Mouse (Mus musculus): ENCODE results near the gene Cdk18.
"Not testable (repeated sequence)": the region's sequence is repeated elsewhere in the genome, so short reads cannot be mapped to it uniquely, and the experiment has no call there.

Gene Cdk18

GRCm38 (mm10) chr1:132139416-132139864, at the start of gene Cdk18:
TSS of gene Cdk18 (minus strand) at chr1:132139684.
- DNase-seq, result no peak

- DNase-seq, result no peak
Observed at GRCm38 (mm10) chr1:132189231-132189630, 49.7 kb upstream of the Cdk18 start.

- no peak for DNase-seq
Observed at GRCm38 (mm10) chr1:132188442-132189066, 49.1 kb upstream of the Cdk18 start.

DNA sequence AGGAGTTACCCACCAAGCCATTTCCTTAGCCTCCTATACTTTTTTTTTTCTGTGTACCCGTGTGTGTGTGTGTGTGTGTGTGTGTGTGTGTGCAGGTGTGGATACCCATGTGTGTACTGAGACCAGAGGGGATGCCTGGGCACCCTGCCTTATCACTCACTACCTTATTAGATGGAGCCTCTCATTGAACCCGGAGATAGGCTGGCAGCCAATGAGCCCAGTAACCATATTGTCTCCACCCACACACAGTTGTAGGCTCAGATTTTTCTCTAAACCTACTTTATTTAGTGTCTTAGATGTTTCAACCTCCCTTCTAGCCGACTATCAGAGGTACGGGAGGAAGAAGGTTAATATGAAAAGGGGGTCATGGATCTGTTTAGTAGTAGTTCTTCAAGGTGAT, 46.8 kb upstream of the Cdk18 start:
- DNase-seq, result no peak

GRCm38 (mm10) chr1:132171619-132172018, 32.1 kb upstream of the Cdk18 start:
- no peak for DNase-seq

GRCm38 (mm10) chr1:132170698-132171097, 31.2 kb upstream of the Cdk18 start:
- DNase-seq, result no peak

GRCm38 (mm10) chr1:132168115-132168767, 28.8 kb upstream of the Cdk18 start:
- peak; percentile 18 for DNase-seq

DNA sequence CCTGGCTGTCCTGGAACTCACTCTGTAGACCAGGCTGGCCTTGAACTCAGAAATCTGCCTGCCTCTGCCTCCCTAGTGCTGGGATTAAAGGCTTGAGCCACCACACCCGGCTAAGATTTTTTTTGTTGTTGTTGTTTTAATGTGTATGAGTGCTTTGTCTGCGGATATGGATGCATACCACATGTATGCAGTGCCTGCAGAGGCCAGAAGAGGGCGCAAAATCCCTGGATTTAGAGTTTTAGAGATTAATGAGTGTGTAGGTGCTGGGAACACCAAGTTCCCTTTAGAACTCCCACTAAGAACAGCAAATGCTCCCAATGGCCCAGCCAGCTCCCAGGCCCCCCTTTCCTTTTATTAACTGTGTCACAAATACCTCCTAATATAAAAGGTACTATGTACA, 26.4 kb upstream of the Cdk18 start:
- DNase-seq, result peak; percentile 48

DNA sequence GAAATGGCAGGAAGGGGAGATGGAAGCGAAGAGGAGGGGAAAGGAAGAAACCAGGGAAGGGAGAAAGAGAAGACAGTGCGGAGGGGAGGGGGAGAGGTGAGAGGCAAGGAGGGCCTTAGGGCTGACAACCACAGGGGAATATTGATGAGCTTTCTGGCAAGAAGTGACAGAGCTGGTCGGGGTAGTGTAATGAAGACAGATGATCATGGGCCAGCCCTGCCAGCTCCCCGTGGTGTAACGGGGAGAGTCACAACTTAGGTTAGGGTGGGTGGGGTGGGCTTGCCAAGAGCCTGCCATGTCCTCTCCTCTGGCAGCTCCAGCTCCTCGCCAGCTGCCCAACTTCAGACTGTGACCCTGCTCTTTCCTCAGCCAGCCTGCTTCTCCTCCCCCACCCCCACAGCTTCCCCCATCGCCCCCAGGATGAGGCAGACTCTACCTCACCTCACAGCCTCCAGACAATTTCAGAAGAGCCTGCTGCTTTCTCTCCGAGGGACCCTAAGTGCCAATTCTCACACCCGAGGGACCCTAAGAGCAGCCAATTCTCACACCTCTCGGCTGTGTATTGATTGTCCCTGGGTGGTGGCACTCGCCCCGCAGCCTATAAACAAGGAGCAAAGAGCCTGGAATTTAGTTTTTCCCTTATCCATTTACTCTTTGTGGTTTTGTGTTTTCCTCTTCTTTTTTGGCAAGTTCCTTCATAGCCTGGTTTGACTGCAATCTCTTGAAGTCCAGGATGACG, 25.5 kb upstream of the Cdk18 start:
- no peak for DNase-seq

DNA sequence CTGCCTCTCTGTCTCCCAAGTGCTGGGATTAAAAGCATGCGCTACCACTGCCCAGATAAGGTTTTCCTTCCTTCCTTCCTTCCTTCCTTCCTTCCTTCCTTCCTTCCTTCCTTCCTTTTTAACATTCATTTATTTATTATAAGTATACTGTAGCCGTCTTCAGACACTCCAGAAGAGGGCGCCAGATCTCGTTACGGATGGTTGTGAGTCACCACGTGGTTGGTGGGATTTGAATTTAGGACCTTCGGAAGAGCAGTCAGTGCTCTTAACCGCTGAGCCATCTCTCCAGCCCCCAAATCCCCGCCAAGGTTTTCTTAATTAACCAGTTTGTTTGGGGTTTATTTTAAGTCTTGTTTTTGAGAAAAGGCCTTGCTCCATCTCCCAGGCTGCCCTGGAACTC, 23.1 kb upstream of the Cdk18 start:
- DNase-seq, result not testable (repeated sequence)

DNA sequence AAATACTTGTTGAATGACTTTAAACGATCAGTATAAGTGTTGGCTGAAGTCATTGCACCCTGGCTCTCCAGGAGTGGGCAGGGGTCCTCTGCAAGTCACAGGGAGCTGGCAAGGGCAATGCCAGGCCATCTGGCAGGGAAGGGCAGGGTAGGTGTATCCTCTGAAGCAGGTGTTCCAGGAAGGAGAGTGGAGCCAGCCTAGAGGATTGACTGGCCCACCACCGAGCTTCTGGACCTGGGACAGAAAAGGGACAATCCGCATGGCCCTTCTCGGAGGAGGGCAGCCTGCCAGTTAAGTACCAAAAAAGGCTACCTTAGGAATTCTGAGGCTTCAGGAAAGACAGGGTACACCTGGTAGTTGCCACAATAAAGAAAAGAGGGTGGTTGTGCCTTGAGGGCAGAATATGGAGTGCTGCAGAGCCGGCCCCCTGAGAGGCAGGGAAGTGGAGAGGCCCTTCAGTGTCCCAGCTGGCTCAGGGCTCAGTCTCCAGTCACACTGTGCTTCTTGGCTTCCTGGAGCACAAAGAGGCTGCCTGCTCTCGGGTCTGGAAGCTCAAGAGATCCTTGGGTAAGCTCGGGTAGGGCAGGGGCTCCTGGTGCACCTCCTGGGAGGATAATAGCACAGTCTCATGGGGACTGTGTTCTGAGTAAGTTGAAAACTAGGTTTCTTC, 21.9 kb upstream of the Cdk18 start:
- no peak for DNase-seq

DNA sequence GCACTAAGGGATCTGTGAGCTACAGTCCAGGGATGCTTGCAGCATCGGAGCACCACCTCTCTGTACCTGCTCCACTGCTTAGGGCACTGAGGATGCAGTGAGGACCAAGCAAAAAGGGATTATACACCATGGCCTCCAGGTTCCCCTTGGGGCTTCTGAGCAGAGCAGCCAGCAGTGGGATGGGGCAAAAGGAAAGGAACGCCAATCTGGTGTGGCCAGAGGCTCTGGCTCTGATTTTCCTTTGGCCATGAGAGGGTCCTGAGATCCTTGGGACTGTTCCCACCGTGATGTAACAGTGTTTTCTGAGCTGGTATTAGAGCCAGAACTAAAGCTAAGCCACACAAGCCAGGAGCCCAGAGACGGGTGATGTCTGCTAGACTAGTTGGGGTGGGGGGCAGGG, 20.2 kb upstream of the Cdk18 start:
- no peak for DNase-seq

GRCm38 (mm10) chr1:132158741-132159140, 19.3 kb upstream of the Cdk18 start:
- DNase-seq, result no peak

- DNase-seq, result no peak
Observed at GRCm38 (mm10) chr1:132157808-132158207, 18.3 kb upstream of the Cdk18 start.

GRCm38 (mm10) chr1:132157016-132157781, 17.7 kb upstream of the Cdk18 start:
- peak; percentile 80 for DNase-seq

DNA sequence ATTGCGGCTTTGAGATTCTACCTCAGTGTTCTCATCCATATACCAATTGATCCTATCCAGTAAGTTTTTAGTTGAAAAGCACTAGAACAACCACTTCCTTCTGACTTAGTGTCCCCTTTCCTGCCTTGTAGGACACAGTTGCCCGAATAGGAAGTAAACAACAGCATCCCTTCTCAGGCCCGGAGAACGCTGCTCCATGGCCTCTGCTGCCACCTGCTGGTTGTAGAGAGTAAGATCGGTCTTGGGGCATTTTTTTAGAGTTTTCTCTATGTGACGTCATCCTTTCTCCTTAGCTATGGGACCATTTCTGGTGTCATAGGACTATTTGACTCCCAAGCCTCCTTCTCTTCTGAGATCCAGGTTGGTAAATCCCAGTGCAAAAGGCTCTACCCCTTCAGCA, 16.3 kb upstream of the Cdk18 start:
- DNase-seq, result peak; percentile 84

DNA sequence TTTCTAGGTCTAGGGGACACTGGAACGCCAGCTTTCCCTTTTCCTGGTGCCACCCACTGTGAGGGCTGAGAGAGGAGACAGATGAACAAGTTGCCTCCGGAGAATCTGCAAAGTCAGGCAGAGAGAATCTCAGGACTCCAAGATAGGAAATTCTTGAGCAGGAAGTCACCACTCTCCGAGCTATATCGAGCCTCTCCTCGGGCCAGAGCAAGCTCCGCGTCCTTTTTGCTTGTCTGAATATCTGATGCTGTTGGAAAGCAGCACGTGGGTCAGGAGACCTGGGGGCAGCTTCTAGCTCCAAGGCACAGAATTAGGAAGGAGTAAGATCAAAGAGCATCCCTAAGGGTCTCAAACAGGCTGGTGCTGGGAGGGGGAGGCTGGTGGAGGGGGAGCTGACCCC, 14.2 kb upstream of the Cdk18 start:
- DNase-seq, result no peak

DNA sequence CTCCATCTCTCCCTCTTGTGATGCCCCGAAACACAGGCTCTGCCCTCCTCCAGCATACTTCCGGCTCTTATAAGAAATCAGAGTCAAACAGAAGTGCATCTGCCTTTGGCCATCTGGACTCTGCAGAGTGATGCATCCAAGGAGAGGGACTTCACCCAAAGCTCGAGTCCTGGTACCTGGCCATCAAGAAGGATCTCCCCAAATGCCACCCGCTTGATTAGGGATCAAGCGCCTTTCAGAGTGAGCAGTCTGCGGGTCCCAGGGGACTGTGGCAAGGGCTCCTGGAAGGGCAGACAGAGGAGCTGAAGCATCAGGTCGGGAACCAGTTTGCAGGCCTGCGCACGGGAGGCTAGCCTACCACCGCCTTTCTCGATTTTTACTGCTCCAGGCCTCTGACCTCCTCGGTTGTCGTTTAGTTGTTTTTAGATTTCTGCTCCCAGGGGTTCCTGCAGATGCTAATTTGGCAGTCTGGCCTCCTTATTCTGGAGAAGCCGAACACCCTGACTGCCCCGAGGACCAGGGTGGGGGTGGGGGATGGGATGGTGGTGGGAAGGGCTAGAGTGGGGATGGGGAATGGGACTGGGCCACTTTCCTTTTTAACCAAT, 13.7 kb upstream of the Cdk18 start:
- DNase-seq, result no peak

- DNase-seq, result no peak
Observed at GRCm38 (mm10) chr1:132151908-132152307, 12.4 kb upstream of the Cdk18 start.

GRCm38 (mm10) chr1:132150817-132151601, 11.5 kb upstream of the Cdk18 start:
- DNase-seq, result no peak

DNA sequence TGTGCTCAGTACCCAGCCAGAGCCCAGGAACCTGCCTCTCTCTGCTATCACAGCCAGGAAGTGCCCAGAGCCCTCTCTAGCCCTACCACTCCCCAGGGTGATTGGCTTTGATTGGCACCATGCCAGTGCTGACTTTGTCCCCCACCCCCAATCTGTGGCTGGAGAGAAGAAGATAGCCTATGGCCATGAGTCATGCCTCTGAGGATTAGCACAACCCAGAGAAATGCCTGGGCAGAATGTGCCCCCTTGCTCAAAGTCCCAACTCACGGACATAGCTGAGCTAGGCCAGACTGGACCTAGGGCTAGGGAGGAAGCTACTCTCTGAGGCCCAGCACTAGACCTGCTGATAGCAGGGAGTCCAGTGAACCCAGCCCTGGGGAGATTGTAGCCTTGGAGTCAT, 10.7 kb upstream of the Cdk18 start:
- DNase-seq, result no peak
